Mouse (Mus musculus) MEL (cell line): Measurements from ENCODE around the gene Aldh16a1. TPM values are rescaled to one million over a fixed set of nuclear protein-coding genes. Genes with fewer than 3 reads are reported as not detected.

Source experiments
- DNase-seq: peaks from one replicate; pipeline ENCODE4 v3.0.0; 2011; ENCODE audit warnings: low read depth, low spot score
- H3K27ac ChIP-seq: 2 replicates; pipeline ENCODE4 v1.5.1; 2012; ENCODE audit warnings: low read depth, mild to moderate bottlenecking, control low read depth, low read length, moderate library complexity; ENCODE audit not compliant: control insufficient read depth
- H3K27me3 ChIP-seq, 2 experiments: fragments of 150-350 bp in 1 of 2; sonication (generic) in 1 of 2; 2 replicates each; pipeline ENCODE4 v1.6.1; 2012; ENCODE audit warnings: low read length in 2 of 2, mild to moderate bottlenecking in 2 of 2, improper control_type of control experiment in 1 of 2, moderate library complexity in 1 of 2; ENCODE audit not compliant: insufficient read depth in 2 of 2, control insufficient read depth in 1 of 2
- H3K36me3 ChIP-seq, 2 experiments: 2 replicates each; pipeline ENCODE4 v1.6.1; 2012 to 2014; ENCODE audit warnings: low read length in 2 of 2, improper control_type of control experiment in 1 of 2, inconsistent platforms in 1 of 2, mild to moderate bottlenecking in 1 of 2; ENCODE audit not compliant: insufficient read depth in 2 of 2, control insufficient read depth in 1 of 2
- H3K4me1 ChIP-seq, 2 experiments: fragments of 150-350 bp in 1 of 2; sonication (generic) in 1 of 2; 2 replicates each; pipeline ENCODE4 v1.6.1; 2012; ENCODE audit warnings: low read length in 2 of 2, improper control_type of control experiment in 1 of 2, mild to moderate bottlenecking in 1 of 2; ENCODE audit not compliant: insufficient read depth in 2 of 2, control insufficient read depth in 1 of 2
- H3K4me3 ChIP-seq, 2 experiments: fragments of 150-350 bp in 1 of 2; sonication (generic) in 1 of 2; 2 replicates each; pipeline ENCODE4 v1.5.1; 2012; ENCODE audit warnings: low read depth in 2 of 2, low read length in 2 of 2, mild to moderate bottlenecking in 2 of 2, moderate library complexity in 2 of 2, control low read depth in 1 of 2, improper control_type of control experiment in 1 of 2; ENCODE audit not compliant: control insufficient read depth in 1 of 2, insufficient read depth in 1 of 2
- H3K79me2 ChIP-seq: 2 replicates; pipeline ENCODE4 v1.6.1; 2012; ENCODE audit warnings: mild to moderate bottlenecking, low read length, moderate library complexity; ENCODE audit not compliant: control insufficient read depth, poor library complexity, insufficient read depth
- H3K9ac ChIP-seq: 2 replicates; pipeline ENCODE4 v1.6.1; 2012; ENCODE audit warnings: low read depth, mild to moderate bottlenecking, control low read depth, low read length, moderate library complexity; ENCODE audit not compliant: control insufficient read depth, poor library complexity, severe bottlenecking
- H3K9me3 ChIP-seq: fragments of 150-350 bp; sonication (generic); replicated peaks from 2 replicates; pipeline ENCODE4 v1.6.1; 2012; ENCODE audit warnings: mild to moderate bottlenecking, low read length, improper control_type of control experiment, moderate library complexity; ENCODE audit not compliant: insufficient read depth
- CHD1 ChIP-seq: IDR thresholded peaks from 2 replicates; pipeline ENCODE4 v1.6.1; 2012; ENCODE audit warnings: low read depth, mild to moderate bottlenecking, inconsistent platforms, low read length, improper control_type of control experiment
- CHD2 ChIP-seq: IDR thresholded peaks from 2 replicates; pipeline ENCODE4 v1.6.1; 2011; ENCODE audit warnings: low read length, improper control_type of control experiment
- CTCF ChIP-seq, 3 experiments: IDR thresholded peaks in 2 of 3; conservative IDR thresholded peaks in 1 of 3; 2 replicates each; pipeline ENCODE4 v1.5.1; 2011 to 2012; ENCODE audit warnings: low read length in 3 of 3, low read depth in 2 of 3, mild to moderate bottlenecking in 2 of 3, improper control_type of control experiment in 1 of 3, inconsistent platforms in 1 of 3, mixed read lengths in 1 of 3, moderate library complexity in 1 of 3; ENCODE audit not compliant: control insufficient read depth in 1 of 3, insufficient read depth in 1 of 3, poor library complexity in 1 of 3, severe bottlenecking in 1 of 3
- E2F4 ChIP-seq: IDR thresholded peaks from 2 replicates; pipeline ENCODE4 v1.6.1; 2011; ENCODE audit warnings: low read depth, low read length, improper control_type of control experiment, borderline replicate concordance
- ELF1 ChIP-seq: IDR thresholded peaks from 2 replicates; pipeline ENCODE4 v1.6.1; 2014; ENCODE audit warnings: low read depth, mild to moderate bottlenecking, inconsistent platforms, low read length, improper control_type of control experiment, moderate library complexity
- ETS1 ChIP-seq: IDR thresholded peaks from 2 replicates; pipeline ENCODE4 v1.6.1; 2012; ENCODE audit warnings: low read depth, mild to moderate bottlenecking, inconsistent platforms, low read length, improper control_type of control experiment, moderate library complexity
- GABPA ChIP-seq: IDR thresholded peaks from 2 replicates; pipeline ENCODE4 v1.6.1; 2012; ENCODE audit warnings: low read depth, mild to moderate bottlenecking, inconsistent platforms, low read length, improper control_type of control experiment, moderate library complexity
- HCFC1 ChIP-seq: IDR thresholded peaks from 2 replicates; pipeline ENCODE4 v1.6.1; 2012; ENCODE audit warnings: low read depth, mild to moderate bottlenecking, inconsistent platforms, low read length, improper control_type of control experiment, moderate library complexity
- KAT2A ChIP-seq: conservative IDR thresholded peaks from 2 replicates; pipeline ENCODE4 v1.6.1; 2012; ENCODE audit warnings: low read depth, low read length, improper control_type of control experiment, inconsistent platforms
- MAFK ChIP-seq: IDR thresholded peaks from 2 replicates; pipeline ENCODE4 v1.6.1; 2011; ENCODE audit warnings: low read depth, mild to moderate bottlenecking, low read length, improper control_type of control experiment, borderline replicate concordance
- MAX ChIP-seq: IDR thresholded peaks from 2 replicates; pipeline ENCODE4 v1.6.1; 2011; ENCODE audit warnings: low read length, improper control_type of control experiment
- MAZ ChIP-seq: IDR thresholded peaks from 2 replicates; pipeline ENCODE4 v1.6.1; 2012; ENCODE audit warnings: low read depth, mild to moderate bottlenecking, inconsistent platforms, low read length, improper control_type of control experiment
- MEF2A ChIP-seq: IDR thresholded peaks from 2 replicates; pipeline ENCODE4 v1.6.1; 2014; ENCODE audit warnings: low read depth, mild to moderate bottlenecking, inconsistent platforms, low read length, improper control_type of control experiment; ENCODE audit not compliant: poor library complexity, insufficient replicate concordance, severe bottlenecking; ENCODE audit errors: extremely low read depth
- MXI1 ChIP-seq: IDR thresholded peaks from 2 replicates; pipeline ENCODE4 v1.6.1; 2011; ENCODE audit warnings: mild to moderate bottlenecking, low read depth, low read length, improper control_type of control experiment
- MYC ChIP-seq: IDR thresholded peaks from 2 replicates; pipeline ENCODE4 v1.6.1; 2011; ENCODE audit warnings: low read depth, mild to moderate bottlenecking, low read length, improper control_type of control experiment, moderate library complexity
- POLR2AphosphoS5 ChIP-seq: IDR thresholded peaks from 2 replicates; pipeline ENCODE4 v1.6.1; 2012; ENCODE audit warnings: low read depth, borderline replicate concordance, mild to moderate bottlenecking, inconsistent platforms, low read length, moderate library complexity, mixed read lengths
- RCOR1 ChIP-seq: IDR thresholded peaks from 2 replicates; pipeline ENCODE4 v1.6.1; 2012; ENCODE audit warnings: low read depth, mild to moderate bottlenecking, inconsistent platforms, low read length, improper control_type of control experiment
- SMC3 ChIP-seq: IDR thresholded peaks from 2 replicates; pipeline ENCODE4 v1.6.1; 2011; ENCODE audit warnings: low read depth, low read length, improper control_type of control experiment
- TAL1 ChIP-seq: IDR thresholded peaks from 2 replicates; pipeline ENCODE4 v1.6.1; 2012; ENCODE audit warnings: mild to moderate bottlenecking, inconsistent platforms, low read length, moderate library complexity, mixed read lengths
- TBP ChIP-seq: IDR thresholded peaks from 2 replicates; pipeline ENCODE4 v1.8.0; 2011; ENCODE audit warnings: low read depth, low read length, improper control_type of control experiment
- UBTF ChIP-seq: IDR thresholded peaks from 2 replicates; pipeline ENCODE4 v1.6.1; 2012; ENCODE audit warnings: low read depth, mild to moderate bottlenecking, inconsistent platforms, low read length, improper control_type of control experiment, moderate library complexity, borderline replicate concordance; ENCODE audit not compliant: insufficient read depth
- USF1 ChIP-seq: IDR thresholded peaks from 2 replicates; pipeline ENCODE4 v1.6.1; 2014; ENCODE audit warnings: low read depth, mild to moderate bottlenecking, inconsistent platforms, low read length, improper control_type of control experiment, moderate library complexity
- USF2 ChIP-seq, 2 experiments: IDR thresholded peaks; 2 replicates each; pipeline ENCODE4 v1.6.1; 2011 to 2012; ENCODE audit warnings: improper control_type of control experiment in 2 of 2, low read length in 2 of 2, borderline replicate concordance in 1 of 2, inconsistent platforms in 1 of 2, low read depth in 1 of 2, mild to moderate bottlenecking in 1 of 2; ENCODE audit not compliant: insufficient read depth in 1 of 2
- ZC3H11A ChIP-seq: IDR thresholded peaks from 2 replicates; pipeline ENCODE4 v1.6.1; 2012; ENCODE audit warnings: low read depth, mild to moderate bottlenecking, inconsistent platforms, low read length, improper control_type of control experiment
- ZKSCAN1 ChIP-seq: IDR thresholded peaks from 2 replicates; pipeline ENCODE4 v1.6.1; 2012; ENCODE audit warnings: low read depth, mild to moderate bottlenecking, inconsistent platforms, low read length, improper control_type of control experiment, moderate library complexity
- ZMIZ1 ChIP-seq: IDR thresholded peaks from 2 replicates; pipeline ENCODE4 v1.6.1; 2012; ENCODE audit warnings: low read depth, mild to moderate bottlenecking, inconsistent platforms, low read length, improper control_type of control experiment, moderate library complexity
- polyA plus RNA-seq, 2 experiments: library from polyadenylated mRNA; stranded (reverse) in 1 of 2; unstranded in 1 of 2; fragments of >175 nt in 1 of 2; fragments of >200 nt in 1 of 2; gene quantifications; 2 replicates each; pipeline versions ENCODE4 v1.2.1 to v1.2.4; 2012; ENCODE audit warnings: low replicate concordance in 2 of 2, low read depth in 1 of 2; ENCODE audit not compliant: insufficient read length in 2 of 2, insufficient read depth in 1 of 2, missing spikeins in 1 of 2
- total RNA-seq: library from RNA; depleted of rRNA; stranded (reverse); fragments of 300-350 nt; gene quantifications from 2 replicates; pipeline ENCODE4 v1.2.3, GENCODE M21; 2012

The Aldh16a1 gene
- total and polyA plus RNA-seq, 3 experiments = 33.9 to 61.6 TPM; not detected in 1

DNA sequence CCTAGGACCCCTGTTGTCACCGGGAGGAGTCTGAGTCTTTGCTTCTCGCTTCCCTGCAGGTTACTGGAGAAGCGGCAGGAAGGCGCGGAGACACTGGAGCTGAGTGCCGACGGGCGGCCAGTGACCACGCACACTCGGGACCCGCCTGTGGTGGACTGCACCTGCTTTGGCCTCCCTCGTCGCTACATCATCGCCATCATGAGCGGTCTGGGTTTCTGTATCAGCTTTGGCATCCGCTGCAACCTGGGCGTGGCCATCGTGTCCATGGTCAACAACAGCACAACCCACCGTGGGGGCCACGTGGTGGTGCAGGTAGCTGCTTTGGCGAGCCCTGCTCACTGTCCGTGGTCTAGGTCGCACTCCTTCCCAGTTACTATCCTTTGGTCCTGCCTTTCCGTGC, 14.3 kb upstream of the Aldh16a1 start:
- TF ChIP-seq MYC (no peak), KAT2A (no peak), ZMIZ1 (no peak), USF1 (no peak), MAX (no peak), MAZ (no peak), ELF1 (no peak), CHD2 (no peak), SMC3 (no peak), TBP (no peak), POLR2AphosphoS5 (no peak)
- no peaks in the 10 kb centered on the region for H3K36me3 ChIP-seq
- no peak overlapping the region for H3K4me3 ChIP-seq
- H3K9me3 ChIP-seq = no peaks in the 10 kb centered on the region
- H3K27ac ChIP-seq = no peak overlapping the region
- H3K4me1 ChIP-seq = no peaks in the 10 kb centered on the region
- H3K9ac ChIP-seq = no peak overlapping the region
- H3K79me2 ChIP-seq = no peaks in the 10 kb centered on the region
- H3K27me3 ChIP-seq = peaks cover 4 to 9% of the 10 kb centered on the region in 2 experiments
- no peak for DNase-seq

DNA sequence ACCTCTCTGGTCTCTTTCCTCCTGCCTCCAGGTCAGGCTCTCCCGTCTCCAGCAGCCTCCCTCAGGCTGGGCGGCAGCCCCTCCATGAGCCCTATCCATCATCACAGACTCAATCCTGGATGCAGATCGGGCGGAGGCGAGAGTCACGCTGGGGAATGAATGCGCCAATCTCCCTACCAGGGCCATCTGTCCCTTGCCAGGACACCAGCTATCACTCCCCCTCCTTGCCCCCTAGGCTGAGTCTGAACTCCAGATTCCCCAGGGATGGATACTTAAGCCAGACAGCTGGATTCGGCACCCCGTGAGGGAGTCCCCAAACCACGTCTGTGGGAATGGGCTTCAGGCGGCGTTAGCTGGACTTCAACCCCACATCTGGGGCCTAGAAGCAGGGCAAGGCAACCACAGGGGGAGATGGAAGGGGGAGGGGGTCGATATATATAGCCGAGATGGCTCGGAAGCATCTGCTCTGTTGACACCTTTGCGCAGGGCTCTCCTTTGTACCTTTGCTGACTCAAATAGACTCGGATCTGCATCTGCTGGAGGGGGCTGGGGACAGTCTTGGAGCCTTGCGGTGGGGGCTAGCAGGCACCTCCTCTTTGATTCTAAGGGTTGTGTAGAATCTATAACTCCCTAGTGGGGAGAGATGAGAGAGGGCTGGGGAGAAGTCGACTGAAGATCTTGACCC, 13.5 kb upstream of the Aldh16a1 start:
- no peak overlapping the region for H3K27ac ChIP-seq
- peaks cover 4 to 9% of the 10 kb centered on the region in 2 experiments for H3K27me3 ChIP-seq
- no peaks in the 10 kb centered on the region for H3K36me3 ChIP-seq
- H3K9ac ChIP-seq = no peak overlapping the region
- H3K4me3 ChIP-seq = no peak overlapping the region
- no peak for DNase-seq
- TF ChIP-seq ZC3H11A = no peak
- no peak for TF ChIP-seq UBTF
- no peak for TF ChIP-seq POLR2AphosphoS5
- TF ChIP-seq TBP = no peak
- no peak for TF ChIP-seq CTCF (IDR thresholded peaks at IDR 0.05 in 2 of 3, conservative IDR thresholded peaks at IDR 0.05 in 1 of 3; ENCODE audit: control insufficient read depth in 1 of 3, insufficient read depth in 1 of 3, low read depth in 2 of 3, low read length in 3 of 3, poor library complexity in 1 of 3, severe bottlenecking in 1 of 3)
- TF ChIP-seq USF2 (IDR thresholded peaks at IDR 0.05; ENCODE audit: borderline replicate concordance in 1 of 2, insufficient read depth in 1 of 2, low read depth in 1 of 2, low read length in 2 of 2) = no peak
- TF ChIP-seq SMC3 = no peak
- TF ChIP-seq HCFC1 = no peak
- TF ChIP-seq ELF1 = no peak
- no peak for TF ChIP-seq CHD1
- no peak for TF ChIP-seq MAFK
- TF ChIP-seq TAL1 = no peak
- TF ChIP-seq GABPA = no peak
- no peak for TF ChIP-seq MAZ
- no peak for TF ChIP-seq E2F4
- no peak for TF ChIP-seq ETS1
- no peak for TF ChIP-seq MEF2A
- TF ChIP-seq RCOR1 = no peak
- no peak for TF ChIP-seq MXI1
- no peak for TF ChIP-seq ZKSCAN1
- no peaks in the 10 kb centered on the region for H3K79me2 ChIP-seq
- H3K9me3 ChIP-seq = no peaks in the 10 kb centered on the region
- no peaks in the 10 kb centered on the region for H3K4me1 ChIP-seq
